Mouse (Mus musculus) c-Kit-positive CD71-positive TER-119-positive erythroid progenitor cells, embryonic 14.5 days (primary cell): ENCODE data around the gene Cacna1f.

ENCODE experiments used
- DNase-seq: peaks from one replicate; pipeline ENCODE4 v3.0.0-alpha.2; 2013; ENCODE audit warnings: low spot score

Gene Cacna1f

GRCm38 (mm10) chrX:7606783-7607182, at the start of gene Cacna1f:
Cacna1f (plus strand) TSS chrX:7607083.
- no peak for DNase-seq

GRCm38 (mm10) chrX:7563076-7563475, 43.8 kb upstream of the Cacna1f start:
- no peak for DNase-seq

GRCm38 (mm10) chrX:7566352-7566751, 40.5 kb upstream of the Cacna1f start:
- no peak for DNase-seq

GRCm38 (mm10) chrX:7567491-7567890, 39.4 kb upstream of the Cacna1f start:
- no peak for DNase-seq

GRCm38 (mm10) chrX:7570481-7571175, 36.3 kb upstream of the Cacna1f start:
- no peak for DNase-seq

- no peak for DNase-seq
Measured at GRCm38 (mm10) chrX:7571565-7572136, 35.2 kb upstream of the Cacna1f start.

- DNase-seq = no peak
Measured at GRCm38 (mm10) chrX:7572466-7572865, 34.4 kb upstream of the Cacna1f start.

GRCm38 (mm10) chrX:7573176-7574086, 33.5 kb upstream of the Cacna1f start, which contains the start of gene Foxp3:
Foxp3 (plus strand) TSS chrX:7573644.
- no peak for DNase-seq

GRCm38 (mm10) chrX:7574087-7574884, 32.6 kb upstream of the Cacna1f start, which contains the start of gene Ppp1r3f:
Ppp1r3f (minus strand) TSS chrX:7574283.
- peak; percentile 93 for DNase-seq

GRCm38 (mm10) chrX:7574885-7575231, 32.0 kb upstream of the Cacna1f start:
- DNase-seq = no peak

GRCm38 (mm10) chrX:7581151-7581550, 25.7 kb upstream of the Cacna1f start:
- no peak for DNase-seq

GRCm38 (mm10) chrX:7583881-7584280, 23.0 kb upstream of the Cacna1f start:
- DNase-seq = no peak

GRCm38 (mm10) chrX:7586356-7586755, 20.5 kb upstream of the Cacna1f start:
- no peak for DNase-seq

GRCm38 (mm10) chrX:7595371-7595770, 11.5 kb upstream of the Cacna1f start:
- DNase-seq = no peak

GRCm38 (mm10) chrX:7604004-7604403, 2.9 kb upstream of the Cacna1f start:
- no peak for DNase-seq

- DNase-seq = peak; percentile 77
Measured at GRCm38 (mm10) chrX:7604879-7605574, 1.9 kb upstream of the Cacna1f start, which contains the start of gene Ccdc22. Ccdc22 (minus strand) TSS chrX:7605517.

- DNase-seq = no peak
Measured at GRCm38 (mm10) chrX:7605575-7605941, 1.3 kb upstream of the Cacna1f start.

GRCm38 (mm10) chrX:7610035-7610434, 3.2 kb downstream of the Cacna1f start:
- no peak for DNase-seq

- DNase-seq = no peak
Measured at GRCm38 (mm10) chrX:7610536-7611258, 3.8 kb downstream of the Cacna1f start.

GRCm38 (mm10) chrX:7617889-7618551, 11.1 kb downstream of the Cacna1f start:
- DNase-seq = no peak
